In genomic region chr9:72076158-72076557, GRCm38 (mm10) we compare ENCODE assay signal across 14 mouse cellular contexts.
"Had no signal": no experiment of that assay in that cellular context is flagged by ENCODE, and none has a peak within 500 bp of the region (broad histone marks: within the 10 kb centered on the region; RNA-seq: fewer than 3 reads in every experiment).

No protein-coding gene starts in this region.

- H3K4me1 ChIP-seq: liver, embryonic 15.5 days had no signal

- H3K27ac ChIP-seq: layer of hippocampus, adult 2 months; liver, embryonic 15.5 days; macrophage; midbrain, embryonic 13.5 days; neural tube, embryonic 15.5 days; stomach, postnatal 0 days had no signal

- DNase-seq: kidney, postnatal 10 days; kidney, postnatal 4 days; left cerebral cortex, postnatal 4 days; lung, embryonic 14.5 days; lung, postnatal 14 days; right cerebral cortex, postnatal 14 days; thymus, postnatal 4 days had no signal

- H3K9ac ChIP-seq: liver, embryonic 15.5 days; lung, embryonic 14.5 days; midbrain, embryonic 13.5 days; neural tube, embryonic 15.5 days had no signal

- H3K9me3 ChIP-seq: liver, embryonic 15.5 days; midbrain, embryonic 13.5 days; neural tube, embryonic 15.5 days had no signal

- ATAC-seq: midbrain, embryonic 13.5 days had no signal

- H3K27me3 ChIP-seq: liver, embryonic 15.5 days; midbrain, embryonic 13.5 days; neural tube, embryonic 15.5 days had no signal

- H3K4me3 ChIP-seq: layer of hippocampus, adult 2 months; liver, embryonic 15.5 days; midbrain, embryonic 13.5 days; neural tube, embryonic 15.5 days had no signal

- H3K36me3 ChIP-seq: liver, embryonic 15.5 days; midbrain, embryonic 13.5 days; neural tube, embryonic 15.5 days had no signal

- H3K4me2 ChIP-seq: liver, embryonic 11.5 days; liver, embryonic 15.5 days; lung, embryonic 14.5 days; midbrain, embryonic 13.5 days; neural tube, embryonic 15.5 days had no signal
